Mouse (Mus musculus) right cerebral cortex, postnatal 36 days (tissue): ENCODE measurements around the gene Vmn1r8.
"Not testable (repeated sequence)": the region's sequence is repeated elsewhere in the genome, so short reads cannot be mapped to it uniquely, and the experiment has no call there.

Source experiments
- DNase-seq, 2 experiments: peaks; one replicate each; pipeline ENCODE4 v3.0.0; 2022; ENCODE audit warnings: low spot score in 2 of 2, mixed read lengths in 1 of 2

The Vmn1r8 gene

DNA sequence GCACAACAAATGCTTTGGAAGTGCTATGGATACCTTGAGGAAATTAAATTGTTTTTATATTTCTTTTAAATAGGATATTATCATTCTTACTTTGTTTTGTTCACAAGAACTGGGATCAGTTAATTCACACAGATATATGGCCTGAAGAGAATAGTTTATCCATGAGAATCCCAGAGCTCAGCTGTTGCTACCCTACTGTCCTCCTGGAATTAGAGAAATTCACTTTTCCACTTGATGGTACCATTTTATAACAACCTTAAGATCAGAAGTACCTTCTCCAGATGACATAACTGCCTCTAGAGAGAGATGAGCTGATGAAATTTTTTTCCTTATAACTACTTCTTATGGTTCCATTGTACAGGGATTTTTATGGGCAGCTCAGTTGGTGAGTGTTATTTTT is at the start of gene Vmn1r8:
Gene Vmn1r8 (plus strand): TSS at position 301 of the 400 bp plus-strand sequence.
- DNase-seq: no peak

DNA sequence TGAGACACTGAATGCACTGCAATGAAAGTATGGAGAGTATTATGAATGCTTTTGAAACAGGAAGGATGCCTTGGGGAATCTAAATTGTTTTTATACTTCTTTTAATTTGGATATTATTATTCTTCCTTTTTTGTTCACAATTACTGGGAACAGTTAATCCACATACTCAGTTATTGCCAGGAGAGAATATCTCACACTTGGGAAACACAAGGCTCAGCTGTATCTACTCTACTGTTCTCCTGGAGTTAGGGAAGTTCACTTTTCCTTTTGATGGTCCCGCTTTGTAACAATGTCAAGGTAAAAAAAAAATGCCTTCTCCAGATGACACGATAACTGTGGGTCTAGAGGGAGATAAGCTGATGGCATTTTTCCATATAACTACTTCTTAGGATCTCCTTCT is 35.1 kb upstream of the Vmn1r8 start, which contains the start of gene Vmn1r6:
Gene Vmn1r6 (plus strand): TSS at position 301 of the 400 bp plus-strand sequence.
- DNase-seq: no peak

DNA sequence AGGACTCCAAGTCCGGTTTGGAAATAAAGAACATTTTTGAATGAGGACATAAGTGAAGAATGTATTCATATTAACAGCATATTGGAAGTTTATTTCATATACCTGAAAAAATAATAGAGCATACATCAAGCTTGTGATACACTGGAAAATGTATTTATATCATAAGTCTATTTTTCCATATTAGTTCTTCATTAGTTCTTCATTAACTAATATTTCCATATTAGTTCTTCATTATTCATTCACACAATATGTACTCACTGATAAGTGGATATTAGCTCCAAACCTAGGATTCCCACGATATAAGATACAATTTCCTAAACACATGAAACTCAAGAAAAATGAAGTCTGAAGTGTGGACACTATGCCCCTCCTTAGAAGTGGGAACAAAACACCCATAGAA is 6.9 kb upstream of the Vmn1r8 start, which contains the start of gene Vmn1r7:
Gene Vmn1r7 (minus strand): TSS at position 101 of the 400 bp plus-strand sequence.
- not testable (repeated sequence) for DNase-seq

DNA sequence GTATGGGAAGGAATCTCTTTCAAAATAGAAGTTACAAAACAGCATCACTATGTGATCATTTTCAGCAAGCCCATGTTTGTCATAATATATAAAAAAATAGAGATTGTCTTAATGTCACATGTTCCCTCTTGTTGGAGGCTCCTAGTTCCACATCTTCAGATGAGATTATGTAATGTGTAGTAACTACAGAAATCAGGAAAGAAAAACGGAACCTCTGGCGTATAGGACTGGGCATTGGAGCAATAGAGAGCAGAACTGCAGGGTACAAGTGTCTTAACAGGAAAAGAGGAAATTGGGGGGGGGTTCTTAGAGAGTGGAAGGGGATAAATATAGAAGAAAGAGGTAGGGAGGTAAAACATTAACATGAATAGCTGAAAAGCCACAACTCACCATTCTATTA is 2.6 kb downstream of the Vmn1r8 start:
- DNase-seq: no peak

- no peak for DNase-seq
Measured at GRCm38 (mm10) chr6:57063730-57064129, 31.6 kb downstream of the Vmn1r8 start.

- DNase-seq: no peak
Measured at GRCm38 (mm10) chr6:57066487-57066886, 34.4 kb downstream of the Vmn1r8 start, which contains the start of gene Vmn1r9. Gene Vmn1r9 (plus strand): TSS chr6:57066787.
